Mouse (Mus musculus) bone marrow macrophage, adult 2 months (primary cell): ENCODE data around the gene Sv2b. TPM values are rescaled to one million over a fixed set of nuclear protein-coding genes. Genes with fewer than 3 reads are reported as not detected.

Experiments used
- H3K27ac ChIP-seq: 2 replicates; pipeline ENCODE4 v1.5.1; 2012; ENCODE audit warnings: low read depth, low read length; ENCODE audit not compliant: insufficient read depth
- H3K4me1 ChIP-seq: 2 replicates; pipeline ENCODE4 v1.6.1; 2012; ENCODE audit warnings: low read length; ENCODE audit not compliant: control insufficient read depth, insufficient read depth
- H3K4me3 ChIP-seq: 2 replicates; pipeline ENCODE4 v1.5.1; 2012; ENCODE audit warnings: mild to moderate bottlenecking, low read length, moderate library complexity; ENCODE audit not compliant: insufficient read depth
- CTCF ChIP-seq: IDR thresholded peaks from 2 replicates; pipeline ENCODE4 v1.5.1; 2012; ENCODE audit warnings: low read depth, mild to moderate bottlenecking, low read length, moderate library complexity
- POLR2A ChIP-seq: IDR thresholded peaks from 2 replicates; pipeline ENCODE4 v1.6.1; 2012; ENCODE audit warnings: mild to moderate bottlenecking, low read depth, low read length, borderline replicate concordance
- polyA plus RNA-seq: library from polyadenylated mRNA; stranded (reverse); fragments of >200 nt; gene quantifications from 2 replicates; pipeline ENCODE4 v1.2.4, GENCODE M21; 2012; ENCODE audit not compliant: missing spikeins, insufficient read depth, insufficient read length

Sv2b gene
- polyA plus RNA-seq, 1 experiment: not detected

DNA sequence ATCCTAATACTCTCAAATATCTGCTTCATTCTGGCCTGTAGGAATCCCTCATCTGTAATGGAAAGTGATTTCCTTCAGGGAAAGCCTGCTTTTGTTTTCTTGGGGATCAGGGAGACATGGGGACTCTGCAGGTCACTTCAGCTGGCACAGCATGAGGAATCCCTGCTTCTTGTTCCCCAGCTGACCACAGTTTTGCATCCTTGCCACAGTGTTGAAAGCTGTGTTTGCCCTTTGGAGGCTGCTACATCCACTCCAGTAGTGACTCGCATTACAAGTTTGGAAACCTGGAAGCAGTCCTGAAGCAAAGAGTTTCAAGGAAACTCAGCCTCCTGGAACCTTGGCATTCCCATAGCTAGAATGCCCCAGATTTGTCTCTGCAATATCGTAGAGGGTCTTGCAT, 35.4 kb downstream of the Sv2b start:
- Histone ChIP-seq H3K4me3 (no peak overlapping the region), H3K4me1 (no peaks in the 10 kb centered on the region), H3K27ac (no peak overlapping the region)
- no peak for TF ChIP-seq POLR2A
- TF ChIP-seq CTCF: no peak

GRCm38 (mm10) chr7:75271921-75272381, 37.1 kb downstream of the Sv2b start:
- Histone ChIP-seq H3K4me1 (no peaks in the 10 kb centered on the region), H3K27ac (no peak overlapping the region), H3K4me3 (no peak overlapping the region)
- TF ChIP-seq CTCF (no peak), POLR2A (no peak)

DNA sequence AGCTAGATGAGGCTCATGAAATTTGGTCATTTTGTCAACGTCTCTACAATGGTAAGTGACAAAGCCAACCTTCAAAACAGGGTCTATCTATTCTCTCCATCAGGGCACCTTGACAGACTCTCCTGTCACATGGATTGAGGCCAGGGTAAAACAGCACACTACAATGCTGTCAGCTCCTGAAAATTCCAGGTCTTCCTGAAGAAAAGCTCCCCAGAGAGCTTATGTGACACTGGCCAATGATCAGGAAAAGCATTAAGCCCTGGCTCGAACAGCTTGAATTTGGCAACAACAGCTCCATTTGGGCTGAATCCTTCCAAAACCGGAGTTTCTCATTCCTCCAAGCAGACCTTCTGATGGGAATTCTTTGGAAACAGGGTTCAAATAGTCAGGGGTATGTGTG, 37.8 kb downstream of the Sv2b start:
- Histone ChIP-seq H3K4me3 (no peak overlapping the region), H3K4me1 (no peaks in the 10 kb centered on the region), H3K27ac (no peak overlapping the region)
- TF ChIP-seq CTCF (no peak), POLR2A (no peak)

DNA sequence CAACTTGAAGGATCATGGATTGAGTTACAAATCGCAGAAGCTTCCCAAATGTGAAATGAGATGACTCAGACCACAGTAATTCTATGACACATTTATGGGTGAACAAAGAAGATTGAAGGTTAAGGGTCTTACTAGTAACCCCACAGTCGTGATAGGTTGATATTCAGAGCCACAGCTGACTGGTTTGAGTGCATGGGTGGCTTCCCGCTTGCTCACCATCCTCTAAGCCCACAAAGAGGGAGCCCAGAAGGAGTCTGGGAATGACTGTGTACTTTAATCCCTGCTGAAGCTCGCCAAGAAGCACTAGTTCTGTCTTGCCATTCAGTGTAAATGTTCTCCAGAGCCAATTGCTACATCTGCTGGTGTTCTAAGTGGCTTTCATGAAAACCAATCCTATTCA, 41.8 kb downstream of the Sv2b start:
- H3K4me3 ChIP-seq: no peak overlapping the region
- no peaks in the 10 kb centered on the region for H3K4me1 ChIP-seq
- no peak overlapping the region for H3K27ac ChIP-seq
- TF ChIP-seq POLR2A: no peak
- TF ChIP-seq CTCF: no peak

GRCm38 (mm10) chr7:75265241-75265640, 43.8 kb downstream of the Sv2b start:
- no peak for TF ChIP-seq CTCF
- no peak for TF ChIP-seq POLR2A
- Histone ChIP-seq H3K27ac (no peak overlapping the region), H3K4me3 (no peak overlapping the region), H3K4me1 (no peaks in the 10 kb centered on the region)

DNA sequence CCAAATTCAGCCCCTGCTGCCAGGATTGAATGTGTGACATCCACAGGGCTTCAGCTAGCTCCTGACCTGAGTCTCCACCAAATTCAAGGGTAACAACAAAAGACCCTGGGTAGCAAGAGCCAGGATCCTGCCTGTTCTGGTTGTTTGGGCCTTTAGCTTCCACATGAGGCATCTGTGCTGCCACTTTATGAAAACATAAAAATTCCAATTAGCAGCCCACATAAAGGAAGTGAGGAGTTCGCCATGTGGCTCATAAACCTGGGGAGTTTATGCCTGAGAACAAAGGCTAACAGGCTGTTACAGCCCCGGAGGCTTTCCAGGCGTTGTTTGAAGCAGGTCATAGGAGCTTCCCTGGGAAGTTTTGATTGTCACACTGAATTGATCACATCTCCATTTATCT, 49.1 kb downstream of the Sv2b start:
- H3K4me1 ChIP-seq: no peaks in the 10 kb centered on the region
- no peak overlapping the region for H3K27ac ChIP-seq
- no peak for TF ChIP-seq CTCF
- no peak for TF ChIP-seq POLR2A
- H3K4me3 ChIP-seq: no peak overlapping the region

DNA sequence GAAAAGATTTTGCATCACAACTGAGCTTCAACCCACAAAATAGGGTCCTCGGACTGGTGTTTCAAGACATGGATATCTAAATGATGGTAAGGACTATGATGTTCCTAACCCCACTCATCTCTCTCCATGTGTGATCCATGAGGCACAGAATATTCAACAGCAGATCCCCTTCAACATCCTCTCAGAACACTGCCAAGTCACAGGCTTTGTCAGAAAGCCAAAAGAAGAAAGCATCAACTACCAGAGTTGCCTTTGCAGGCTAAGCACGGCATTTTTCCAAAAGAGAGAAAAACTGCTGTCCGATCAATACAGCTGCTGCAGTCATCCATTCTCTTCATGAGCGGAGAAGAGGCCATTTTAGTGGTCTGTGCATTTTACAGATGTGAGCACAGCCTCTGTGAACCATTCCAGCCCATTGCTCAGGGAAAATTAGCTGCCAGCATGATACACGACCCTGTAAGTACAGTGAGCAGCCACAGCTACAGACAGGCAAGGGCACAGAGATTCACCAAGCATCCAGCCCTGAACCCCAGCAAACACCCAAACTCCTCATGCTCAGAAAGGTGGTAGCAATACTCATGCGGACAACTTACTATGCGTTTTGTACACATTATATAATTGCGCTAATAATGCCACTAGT, 55.3 kb downstream of the Sv2b start:
- Histone ChIP-seq H3K27ac (no peak overlapping the region), H3K4me3 (no peak overlapping the region)
- TF ChIP-seq CTCF (no peak), POLR2A (no peak)

DNA sequence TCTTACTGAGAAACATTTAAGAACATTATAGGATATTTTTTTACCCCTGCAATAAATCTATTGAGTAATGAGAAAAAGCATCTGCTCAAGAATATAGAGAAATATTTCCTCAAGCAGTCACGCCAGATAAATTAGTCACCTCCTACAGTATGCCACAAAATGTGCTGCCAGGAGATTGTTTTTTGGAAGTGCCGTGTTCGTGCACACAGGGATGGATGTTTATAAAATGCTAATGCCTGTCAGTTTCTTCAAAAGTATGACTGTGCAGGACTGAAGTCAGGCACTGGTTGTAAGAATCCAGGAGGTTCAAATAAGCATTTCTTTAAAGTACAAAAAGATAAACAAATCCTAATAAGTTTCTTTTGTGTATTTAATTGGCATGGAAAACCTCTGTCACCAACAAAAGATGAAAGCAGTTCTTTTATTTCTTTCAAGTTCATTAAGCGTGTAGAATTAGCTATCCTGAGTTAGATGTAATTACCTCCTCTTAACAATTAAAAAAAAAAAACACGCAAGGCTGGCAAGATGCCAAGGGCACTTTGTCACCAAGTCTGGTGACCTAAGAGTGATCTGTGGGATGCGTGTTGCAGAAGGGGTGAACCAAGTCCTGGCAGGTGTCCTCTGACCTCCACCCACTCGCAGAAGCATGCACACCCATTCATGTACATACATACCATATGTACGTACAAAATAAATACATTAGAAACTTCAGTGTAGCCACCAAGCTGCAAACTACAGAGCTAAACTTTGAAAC, 68.1 kb downstream of the Sv2b start:
- H3K4me1 ChIP-seq: no peaks in the 10 kb centered on the region
- TF ChIP-seq CTCF (no peak), POLR2A (no peak)
- no peak overlapping the region for H3K27ac ChIP-seq
- no peak overlapping the region for H3K4me3 ChIP-seq

More for the DNA sequence above, 55.3 kb downstream of the Sv2b start:
- no peaks in the 10 kb centered on the region for H3K4me1 ChIP-seq

- no peak overlapping the region for H3K27ac ChIP-seq
- H3K4me3 ChIP-seq: no peak overlapping the region
- TF ChIP-seq CTCF (no peak), POLR2A (no peak)
- H3K4me1 ChIP-seq: no peaks in the 10 kb centered on the region
These were observed 72.7 kb downstream of the Sv2b start for GRCm38 (mm10) chr7:75236386-75236785.

DNA sequence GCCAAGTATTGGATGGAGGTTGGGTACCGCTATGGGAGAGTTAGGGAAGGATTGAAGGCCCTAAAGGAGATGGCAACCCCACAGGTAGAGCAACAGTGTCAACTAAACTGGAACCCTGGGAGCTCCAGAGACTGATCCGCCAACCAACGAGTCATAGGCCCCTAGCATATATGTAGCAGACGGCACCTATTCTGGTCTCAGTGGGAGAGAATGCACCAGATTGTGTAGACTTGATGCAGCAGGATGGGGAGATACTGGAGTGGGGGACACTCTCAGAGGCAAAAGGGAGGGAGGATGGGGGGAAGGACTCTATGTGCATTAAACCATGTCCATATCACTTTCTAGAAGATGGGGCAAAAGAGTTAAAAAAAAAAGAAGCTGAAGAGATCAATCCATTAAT, 84.9 kb downstream of the Sv2b start:
- Histone ChIP-seq H3K27ac (no peak overlapping the region), H3K4me1 (no peaks in the 10 kb centered on the region), H3K4me3 (no peak overlapping the region)
- no peak for TF ChIP-seq CTCF
- TF ChIP-seq POLR2A: no peak
